Mouse (Mus musculus) heart, embryonic 16.5 days (tissue): ENCODE measurements around the gene Bivm. TPM values are rescaled to one million over a fixed set of nuclear protein-coding genes. Genes with fewer than 3 reads are reported as not detected.
A peak's percentile ranks its signal among the peaks of the same experiment; 100 is the strongest.

Experiments used
- ATAC-seq: fragments of 200-750 bp; cut with Nextera tagmentation; replicated peaks from 2 replicates; pipeline ENCODE4 v1.8.0; 2017; ENCODE audit warnings: moderate number of reproducible peaks; ENCODE audit not compliant: insufficient read depth, low FRiP score; ENCODE audit errors: extremely low read depth
- H3K27ac ChIP-seq: fragments of 300-500 bp; sonication (generic); 2 replicates; pipeline ENCODE4 v1.5.1; 2014; ENCODE audit warnings: mild to moderate bottlenecking, low read length, control low read depth, moderate library complexity
- H3K27me3 ChIP-seq: fragments of 300-500 bp; sonication (generic); 2 replicates; pipeline ENCODE4 v1.6.1; 2014; ENCODE audit warnings: low read length, mixed read lengths; ENCODE audit not compliant: control insufficient read depth, insufficient read depth
- H3K36me3 ChIP-seq: fragments of 300-500 bp; sonication (generic); 2 replicates; pipeline ENCODE4 v1.6.1; 2014; ENCODE audit not compliant: control insufficient read depth, insufficient read depth
- H3K4me1 ChIP-seq: fragments of 300-500 bp; sonication (generic); 2 replicates; pipeline ENCODE4 v1.6.1; 2014; ENCODE audit warnings: low read length, mixed read lengths; ENCODE audit not compliant: control insufficient read depth, insufficient read depth
- H3K4me2 ChIP-seq: fragments of 300-500 bp; sonication (generic); 2 replicates; pipeline ENCODE4 v1.6.1; 2014; ENCODE audit warnings: low read depth, mild to moderate bottlenecking, control low read depth, low read length
- H3K4me3 ChIP-seq: fragments of 300-500 bp; sonication (generic); 2 replicates; pipeline ENCODE4 v1.5.1; 2014; ENCODE audit warnings: mild to moderate bottlenecking, control low read depth, low read length
- H3K9ac ChIP-seq: fragments of 300-500 bp; sonication (generic); 2 replicates; pipeline ENCODE4 v1.6.1; 2014; ENCODE audit warnings: low read length, control low read depth
- H3K9me3 ChIP-seq: fragments of 300-500 bp; sonication (generic); replicated peaks from 2 replicates; pipeline ENCODE4 v1.6.1; 2016; ENCODE audit warnings: low read length; ENCODE audit not compliant: control insufficient read depth
- WGBS: fragments of 180-500 bp; shearing (Covaris S2); extraction: QIAGEN DNeasy Blood & Tissue Kit; methylation state at CpG from one replicate; pipeline ENCODE4 v1.1.7; 2014; 5-methylcytosine and 5-hydroxymethylcytosine counted together
- polyA plus RNA-seq: library from polyadenylated mRNA; unstranded; fragments of >200 nt; fragmentation: Nextera tagmentation; extraction: Ambion mirVana; gene quantifications from 2 replicates; pipeline ENCODE4 v1.2.1, GENCODE M21; 2015

The Bivm gene
- polyA plus RNA-seq, 1 experiment from 2014 or later: 11.0 TPM

- Histone ChIP-seq H3K27me3 (no peaks in the 10 kb centered on the region), H3K9me3 (no peaks in the 10 kb centered on the region), H3K4me1 (peaks cover under 1% of the 10 kb centered on the region; the same call in 1 of the 2 replicates), H3K9ac (no peak overlapping the region), H3K27ac (no peak overlapping the region), H3K4me3 (no peak overlapping the region), H3K4me2 (no peak overlapping the region), H3K36me3 (peaks cover 17% of the 10 kb centered on the region)
- no peak for ATAC-seq
- WGBS: 91% methylated on average over 4 of the region's 4 CpGs
Measured at GRCm38 (mm10) chr1:44125590-44125989, 6.8 kb downstream of the Bivm start.

DNA sequence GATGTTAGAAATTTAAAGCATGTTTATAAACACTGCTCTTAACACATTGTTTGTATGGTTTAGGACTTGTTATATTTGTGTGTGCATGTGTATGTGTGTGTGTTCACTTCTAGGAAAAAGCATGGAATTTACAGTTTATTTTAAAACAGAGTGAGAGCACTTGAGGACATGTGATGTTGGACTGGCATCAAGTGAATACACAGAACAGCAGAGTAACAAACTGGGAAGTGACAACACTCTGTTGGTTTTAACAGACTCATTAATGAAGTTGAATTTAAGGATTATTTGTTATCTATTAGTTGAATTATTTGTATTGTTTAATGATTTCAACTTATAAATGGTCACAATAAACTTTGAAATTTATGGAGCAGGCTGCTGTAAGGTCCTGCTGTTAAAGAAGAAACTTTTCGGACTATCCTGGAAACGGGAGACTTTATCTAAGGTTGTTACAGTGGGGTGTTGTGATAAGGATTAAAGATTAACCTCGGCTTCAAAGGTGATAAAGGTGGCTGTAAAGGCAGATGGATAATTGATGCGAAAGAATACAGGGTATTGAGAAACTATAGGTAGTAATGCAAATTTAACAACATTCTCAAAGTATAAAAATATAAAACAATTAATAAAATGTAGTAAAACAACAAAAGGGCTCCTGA lies 11.3 kb downstream of the Bivm start:
- no peak overlapping the region for H3K4me3 ChIP-seq
- H3K27ac ChIP-seq: no peak overlapping the region
- WGBS: 56% methylated on average over 4 of the region's 4 CpGs
- H3K4me2 ChIP-seq: no peak overlapping the region
- no peaks in the 10 kb centered on the region for H3K9me3 ChIP-seq
- no peaks in the 10 kb centered on the region for H3K27me3 ChIP-seq
- peaks cover 25% of the 10 kb centered on the region for H3K36me3 ChIP-seq
- H3K9ac ChIP-seq: no peak overlapping the region
- no peak for ATAC-seq
- no peaks in the 10 kb centered on the region for H3K4me1 ChIP-seq

DNA sequence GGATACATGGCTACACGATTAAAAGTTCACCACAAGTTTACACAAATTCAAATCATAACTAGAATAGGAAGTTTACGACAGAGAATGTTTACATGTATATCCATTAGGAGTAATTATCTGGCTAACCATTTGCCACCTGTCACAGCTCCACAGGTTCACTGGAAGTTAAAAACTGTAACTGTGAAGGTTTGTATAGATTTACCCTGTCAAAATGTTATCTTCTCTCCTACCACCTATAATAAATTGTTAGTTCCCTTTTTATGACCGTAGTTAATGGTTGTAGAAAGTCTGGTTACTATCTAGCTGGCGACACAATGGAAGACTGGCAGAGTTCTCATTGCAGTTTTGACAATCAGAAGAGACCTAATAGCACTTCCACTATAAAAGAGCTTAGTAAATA lies 21.5 kb downstream of the Bivm start:
- Histone ChIP-seq H3K9me3 (no peaks in the 10 kb centered on the region), H3K36me3 (peaks cover 29% of the 10 kb centered on the region), H3K4me2 (no peak overlapping the region), H3K27me3 (no peaks in the 10 kb centered on the region), H3K9ac (no peak overlapping the region), H3K4me3 (no peak overlapping the region), H3K4me1 (no peaks in the 10 kb centered on the region), H3K27ac (no peak overlapping the region)
- 79% methylated on average over 4 of the region's 4 CpGs for WGBS
- ATAC-seq: no peak

DNA sequence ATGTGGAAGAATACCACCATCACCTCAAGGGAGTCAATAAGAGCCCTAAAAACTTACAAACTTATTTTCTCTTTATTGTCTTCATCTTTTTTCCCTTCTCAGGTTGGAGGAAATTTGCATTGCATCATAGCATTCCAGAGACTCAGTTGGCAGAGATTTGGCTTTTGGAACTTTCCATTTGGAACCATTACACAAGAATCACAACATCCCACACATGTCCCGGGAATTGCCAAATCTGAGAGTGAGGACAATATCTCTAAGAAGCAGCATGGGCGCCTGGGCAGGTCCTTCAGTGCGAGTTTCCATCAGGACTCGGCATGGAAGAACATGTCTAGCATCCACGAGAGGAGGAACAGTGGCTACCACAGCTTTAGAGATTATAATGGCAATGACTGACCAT lies 24.0 kb downstream of the Bivm start:
- WGBS: 87% methylated on average over 5 of the region's 5 CpGs
- no peak for ATAC-seq
- H3K27ac ChIP-seq: no peak overlapping the region
- no peaks in the 10 kb centered on the region for H3K9me3 ChIP-seq
- H3K9ac ChIP-seq: no peak overlapping the region
- H3K4me2 ChIP-seq: no peak overlapping the region
- peaks cover 5% of the 10 kb centered on the region; the same call in 1 of the 2 replicates for H3K4me1 ChIP-seq
- no peak overlapping the region for H3K4me3 ChIP-seq
- H3K36me3 ChIP-seq: peaks cover 24% of the 10 kb centered on the region
- H3K27me3 ChIP-seq: no peaks in the 10 kb centered on the region

- Histone ChIP-seq H3K9me3 (no peaks in the 10 kb centered on the region), H3K9ac (peak within 1 kb of the TSS; percentile 94), H3K36me3 (peaks cover 5% of the 10 kb centered on the region; the same call in 1 of the 2 replicates), H3K4me2 (peak within 1 kb of the TSS; percentile 87), H3K27me3 (no peaks in the 10 kb centered on the region), H3K4me1 (peaks cover 12% of the 10 kb centered on the region), H3K4me3 (peak within 1 kb of the TSS; percentile 94), H3K27ac (peak within 1 kb of the TSS; percentile 91)
- peak; percentile 97 for ATAC-seq
- WGBS: under 1% methylated on average over 66 of the region's 66 CpGs
Measured at GRCm38 (mm10) chr1:44147563-44148381, 29.0 kb downstream of the Bivm start, which contains the start of gene Ercc5. TSS of gene Ercc5 (plus strand) at chr1:44147744.

DNA sequence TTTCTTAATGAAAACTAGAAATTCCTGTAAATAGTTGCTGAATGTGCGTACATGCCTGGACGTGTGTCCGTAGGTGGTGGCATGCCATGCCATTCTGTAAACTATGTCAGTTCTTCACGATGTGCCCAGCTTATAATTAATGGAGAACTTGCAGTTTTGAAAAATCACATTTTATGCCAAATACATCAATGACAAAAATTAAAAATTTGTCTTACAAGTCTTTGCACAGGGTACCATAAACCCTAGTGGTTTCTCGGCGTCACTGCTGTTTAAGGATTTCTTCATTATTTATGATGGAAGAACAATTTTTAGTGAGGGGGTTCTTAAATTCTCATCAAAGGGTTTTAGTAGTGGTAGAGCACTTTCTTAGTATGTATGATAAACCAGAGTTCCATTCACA lies 29.9 kb downstream of the Bivm start:
- Histone ChIP-seq H3K9ac (peak overlapping the region; percentile 94), H3K27me3 (no peaks in the 10 kb centered on the region), H3K9me3 (no peaks in the 10 kb centered on the region), H3K36me3 (no peaks in the 10 kb centered on the region), H3K27ac (no peak overlapping the region; the same call in 1 of the 2 replicates), H3K4me2 (peak overlapping the region; percentile 87), H3K4me1 (peaks cover 12% of the 10 kb centered on the region), H3K4me3 (peak overlapping the region; percentile 94)
- 36% methylated on average over 6 of the region's 6 CpGs for WGBS
- ATAC-seq: no peak

DNA sequence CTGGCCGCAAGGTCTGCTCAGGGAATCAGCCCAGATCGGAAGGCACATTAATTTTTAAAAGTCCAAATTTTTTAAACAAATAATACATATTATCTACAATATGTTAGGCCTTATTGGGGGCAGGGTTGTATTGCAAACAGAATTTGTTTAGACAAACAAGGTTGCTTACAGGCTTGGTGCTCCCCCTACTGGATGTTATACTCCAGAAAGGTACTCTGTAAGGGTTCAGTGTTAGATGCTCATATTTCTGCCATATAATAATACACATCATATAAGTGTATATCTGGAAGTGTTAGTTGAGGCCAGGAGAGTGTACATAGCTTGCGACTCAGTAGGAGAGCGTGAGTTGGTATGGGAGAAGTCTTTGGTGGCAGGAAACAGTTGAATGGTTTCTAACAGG lies 36.5 kb downstream of the Bivm start:
- Histone ChIP-seq H3K4me3 (no peak overlapping the region), H3K9ac (no peak overlapping the region), H3K4me1 (no peaks in the 10 kb centered on the region), H3K27ac (no peak overlapping the region), H3K4me2 (no peak overlapping the region), H3K36me3 (peaks cover 22% of the 10 kb centered on the region), H3K27me3 (no peaks in the 10 kb centered on the region), H3K9me3 (no peaks in the 10 kb centered on the region)
- no peak for ATAC-seq
- 97% methylated on average over 4 of the region's 4 CpGs for WGBS

DNA sequence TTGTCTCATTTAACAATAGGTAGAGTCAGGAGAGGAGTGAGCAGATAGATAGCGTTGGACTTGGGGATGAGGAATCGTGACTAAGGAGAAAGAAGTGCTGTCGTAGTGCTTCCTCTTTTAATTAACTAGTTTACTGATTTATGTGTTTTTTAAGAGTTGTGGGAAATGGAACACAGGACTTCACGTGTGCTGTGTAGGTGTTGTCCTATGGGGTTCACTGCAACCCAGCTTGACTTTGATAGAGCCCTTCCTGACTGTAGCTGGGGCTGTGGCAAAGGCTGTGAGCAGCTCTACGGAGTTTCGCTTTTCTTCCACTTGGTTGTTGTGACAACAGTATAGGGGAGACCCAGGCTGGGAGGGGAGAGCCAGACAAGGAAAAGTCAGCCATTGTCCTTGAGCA lies 39.6 kb downstream of the Bivm start:
- Histone ChIP-seq H3K4me3 (no peak overlapping the region), H3K36me3 (peaks cover 42% of the 10 kb centered on the region), H3K4me1 (no peaks in the 10 kb centered on the region), H3K4me2 (no peak overlapping the region), H3K9ac (no peak overlapping the region), H3K27ac (no peak overlapping the region), H3K9me3 (no peaks in the 10 kb centered on the region), H3K27me3 (no peaks in the 10 kb centered on the region)
- no peak for ATAC-seq
- WGBS: 89% methylated on average over 6 of the region's 6 CpGs

DNA sequence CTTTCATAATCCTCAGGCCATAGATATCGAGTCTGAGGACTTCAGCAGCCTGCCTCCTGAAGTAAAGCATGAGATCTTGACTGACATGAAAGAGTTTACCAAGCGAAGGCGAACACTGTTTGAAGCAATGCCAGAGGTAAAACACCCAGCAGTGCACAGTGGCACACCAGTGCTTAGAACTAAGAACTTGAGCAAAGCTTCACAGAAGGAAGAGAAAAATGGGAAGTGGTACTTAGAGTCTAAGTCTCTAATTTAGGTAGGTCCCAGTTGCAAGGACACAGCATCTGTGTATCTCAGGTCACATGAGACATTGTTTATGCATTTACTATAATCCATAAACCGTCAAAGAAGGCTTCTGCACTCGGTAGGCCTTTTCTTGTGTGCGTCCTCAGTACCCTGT lies 43.1 kb downstream of the Bivm start:
- 92% methylated on average over 6 of the region's 6 CpGs for WGBS
- ATAC-seq: no peak
- H3K4me3 ChIP-seq: no peak overlapping the region
- 0 out of 2 replicates have a peak overlapping the region, but pooled peaks have one; percentile 7 for H3K27ac ChIP-seq
- no peaks in the 10 kb centered on the region for H3K9me3 ChIP-seq
- H3K9ac ChIP-seq: no peak overlapping the region
- H3K36me3 ChIP-seq: peaks cover 58% of the 10 kb centered on the region
- H3K4me2 ChIP-seq: no peak overlapping the region
- H3K4me1 ChIP-seq: no peaks in the 10 kb centered on the region
- no peaks in the 10 kb centered on the region for H3K27me3 ChIP-seq
